Mouse (Mus musculus): ENCODE results near the gene Gm20388.

DNA sequence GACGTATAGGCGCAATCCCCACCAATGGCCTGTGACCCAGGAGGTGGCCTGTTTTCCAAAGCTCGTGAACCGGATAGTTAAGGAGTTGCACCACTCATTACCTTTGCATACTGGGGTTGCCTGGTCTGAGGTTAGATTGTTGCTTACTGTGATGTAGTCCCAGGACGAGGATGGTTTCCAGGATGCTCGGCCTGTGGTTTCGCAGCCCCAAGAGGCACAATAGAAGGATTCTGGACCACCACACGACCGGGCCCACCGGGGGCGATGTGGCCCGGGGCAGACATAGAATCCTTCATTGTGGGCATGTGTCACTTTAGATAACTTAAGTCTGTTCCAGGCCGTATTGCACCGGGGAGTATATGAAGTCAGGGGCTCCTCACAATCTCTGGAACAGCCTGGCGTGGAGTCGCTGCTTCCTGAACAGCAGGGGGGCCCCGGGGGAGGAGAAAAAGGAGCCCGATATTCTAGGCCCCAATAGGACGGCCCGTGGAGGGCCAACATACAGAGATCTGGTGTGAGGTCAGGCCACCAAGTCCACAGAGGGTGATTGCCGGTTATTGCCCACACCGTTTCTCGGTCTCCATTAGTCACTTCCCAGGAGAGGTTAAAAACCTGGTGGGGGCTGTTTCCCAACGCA, 3517.1 kb downstream of the Gm20388 start:
- TF ChIP-seq CTCF (conservative IDR thresholded peaks at IDR 0.05; ENCODE audit: insufficient read depth, insufficient read length, low read depth, low read length) (no peak), POLR2A (IDR thresholded peaks at IDR 0.05; ENCODE audit: low read depth, low read length) (no peak)

Data from kidney, adult 2 months (tissue).